Mouse (Mus musculus): ENCODE results near the gene Dbt. TPM values are rescaled to one million over a fixed set of nuclear protein-coding genes. Genes with fewer than 3 reads are reported as not detected.

Gene Dbt
- polyA plus RNA-seq, 1 experiment: 0.78 TPM

GRCm38 (mm10) chr3:116577286-116577685 is 64.4 kb downstream of the Dbt start:
- no peak for TF ChIP-seq GATA1 (IDR thresholded peaks at IDR 0.05; ENCODE audit: borderline replicate concordance, low read length)
- no peak for TF ChIP-seq FLI1 (IDR thresholded peaks at IDR 0.05; ENCODE audit: low read length)
- H3K9me3 ChIP-seq: 0 out of 2 replicates have a peak, but pooled peaks cover 2% of the 10 kb centered on the region
- H3K36me3 ChIP-seq (replicated peaks; ENCODE audit: low read length): peaks cover 41% of the 10 kb centered on the region
- H3K4me1 ChIP-seq: no peaks in the 10 kb centered on the region
- H3K27me3 ChIP-seq (replicated peaks): no peaks in the 10 kb centered on the region
- H3K4me3 ChIP-seq (replicated peaks): no peak overlapping the region

- Histone ChIP-seq H3K36me3 (replicated peaks; ENCODE audit: low read length) (peaks cover 86% of the 10 kb centered on the region), H3K4me1 (no peaks in the 10 kb centered on the region), H3K9me3 (no peaks in the 10 kb centered on the region), H3K27me3 (replicated peaks) (no peaks in the 10 kb centered on the region), H3K4me3 (replicated peaks) (no peak overlapping the region)
- TF ChIP-seq FLI1 (IDR thresholded peaks at IDR 0.05; ENCODE audit: low read length): no peak
- no peak for TF ChIP-seq GATA1 (IDR thresholded peaks at IDR 0.05; ENCODE audit: borderline replicate concordance, low read length)
These were observed 69.3 kb downstream of the Dbt start for GRCm38 (mm10) chr3:116582201-116582600.

GRCm38 (mm10) chr3:116594076-116594727 is 81.3 kb downstream of the Dbt start:
- peaks cover 23% of the 10 kb centered on the region for H3K4me1 ChIP-seq
- TF ChIP-seq GATA1 (IDR thresholded peaks at IDR 0.05; ENCODE audit: borderline replicate concordance, low read length) (no peak), FLI1 (IDR thresholded peaks at IDR 0.05; ENCODE audit: low read length) (no peak)
- H3K36me3 ChIP-seq (replicated peaks; ENCODE audit: low read length): peaks cover 31% of the 10 kb centered on the region
- H3K27me3 ChIP-seq (replicated peaks): no peaks in the 10 kb centered on the region
- peak overlapping the region; percentile 96 for H3K4me3 ChIP-seq (replicated peaks)
- no peaks in the 10 kb centered on the region for H3K9me3 ChIP-seq

- Histone ChIP-seq H3K4me1 (peaks cover 24% of the 10 kb centered on the region), H3K27me3 (replicated peaks) (no peaks in the 10 kb centered on the region), H3K36me3 (replicated peaks; ENCODE audit: low read length) (peaks cover 23% of the 10 kb centered on the region), H3K4me3 (replicated peaks) (peak within 1 kb of the TSS; percentile 96), H3K9me3 (no peaks in the 10 kb centered on the region)
- TF ChIP-seq FLI1 (IDR thresholded peaks at IDR 0.05; ENCODE audit: low read length) (peak; percentile 52; the same call in 1 of the 2 replicates), GATA1 (IDR thresholded peaks at IDR 0.05; ENCODE audit: borderline replicate concordance, low read length) (no peak)
These were observed 82.1 kb downstream of the Dbt start, which contains the start of gene Sass6 for GRCm38 (mm10) chr3:116594728-116595602. Gene Sass6, plus strand, starts transcription at chr3:116594982.

GRCm38 (mm10) chr3:116595603-116595991 is 82.7 kb downstream of the Dbt start:
- Histone ChIP-seq H3K4me3 (replicated peaks) (peak overlapping the region; percentile 96), H3K4me1 (peaks cover 24% of the 10 kb centered on the region), H3K36me3 (replicated peaks; ENCODE audit: low read length) (peaks cover 17% of the 10 kb centered on the region), H3K27me3 (replicated peaks) (no peaks in the 10 kb centered on the region), H3K9me3 (no peaks in the 10 kb centered on the region)
- no peak for TF ChIP-seq GATA1 (IDR thresholded peaks at IDR 0.05; ENCODE audit: borderline replicate concordance, low read length)
- no peak for TF ChIP-seq FLI1 (IDR thresholded peaks at IDR 0.05; ENCODE audit: low read length)

Other genes starting within 250 kb of the Dbt start
- 0.91 and 2.2 TPM in 2 replicates for gene Cdc14a, start 89.0 kb upstream of the Dbt start, polyA plus RNA-seq (2012; ENCODE audit: insufficient read depth, low replicate concordance)
- 39.0 and 44.2 TPM in 2 replicates for gene Rtca, start 4.9 kb upstream of the Dbt start, polyA plus RNA-seq (2012; ENCODE audit: insufficient read depth, low replicate concordance)
- 0.19 TPM in 1 of 2 replicates, not detected in the other for gene Lrrc39, start 49.9 kb downstream of the Dbt start, polyA plus RNA-seq (2012; ENCODE audit: insufficient read depth, low replicate concordance)
- gene Sass6, start 81.9 kb downstream of the Dbt start, polyA plus RNA-seq (2012; ENCODE audit: insufficient read depth, low replicate concordance): 1.4 and 2.0 TPM in 2 replicates
- 0.64 and 6.4 TPM in 2 replicates for gene Trmt13, start 101.5 kb downstream of the Dbt start, polyA plus RNA-seq (2012; ENCODE audit: insufficient read depth, low replicate concordance)
- 7.1 TPM in 1 of 2 replicates, not detected in the other for gene Mfsd14a, start 149.6 kb downstream of the Dbt start, polyA plus RNA-seq (2012; ENCODE audit: insufficient read depth, low replicate concordance)
- not detected in 2 replicates for gene Gm43191, start 168.2 kb downstream of the Dbt start, polyA plus RNA-seq (2012; ENCODE audit: insufficient read depth, low replicate concordance)
- 4.1 and 4.5 TPM in 2 replicates for gene Slc35a3, start 199.8 kb downstream of the Dbt start, polyA plus RNA-seq (2012; ENCODE audit: insufficient read depth, low replicate concordance)

Measured in megakaryocyte, embryonic 14.5 days (primary cell).